Mouse (Mus musculus): ENCODE measurements at regions not wholly inside any gene's neighbourhood (a gene's known extent, or its start where the extent isn't known, plus 50 kb on each side); places are given as distances from the start of the nearest gene placed in this dataset.

DNA sequence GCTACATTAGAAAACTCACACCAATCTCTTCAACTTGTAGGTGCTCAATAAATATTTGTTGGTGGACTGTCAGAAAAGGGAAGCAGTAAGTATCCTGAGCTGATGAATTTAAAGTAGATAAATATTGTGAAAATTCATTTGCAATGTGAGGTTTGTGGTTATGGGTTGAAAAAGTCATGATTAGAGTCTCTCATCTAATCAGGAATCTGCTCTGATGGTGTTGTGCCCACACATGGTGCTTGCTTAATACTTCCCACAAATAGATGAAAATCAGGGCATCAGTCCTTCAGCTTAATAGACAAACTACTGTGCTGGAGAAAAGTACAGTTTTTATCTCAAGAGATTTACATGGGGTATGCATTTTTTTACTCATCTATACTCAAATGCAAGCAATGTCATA is 59.9 kb downstream of the S1pr1 start:
- no peak for ATAC-seq (replicated peaks; ENCODE audit: low FRiP score, poor library complexity, severe bottlenecking)

DNA sequence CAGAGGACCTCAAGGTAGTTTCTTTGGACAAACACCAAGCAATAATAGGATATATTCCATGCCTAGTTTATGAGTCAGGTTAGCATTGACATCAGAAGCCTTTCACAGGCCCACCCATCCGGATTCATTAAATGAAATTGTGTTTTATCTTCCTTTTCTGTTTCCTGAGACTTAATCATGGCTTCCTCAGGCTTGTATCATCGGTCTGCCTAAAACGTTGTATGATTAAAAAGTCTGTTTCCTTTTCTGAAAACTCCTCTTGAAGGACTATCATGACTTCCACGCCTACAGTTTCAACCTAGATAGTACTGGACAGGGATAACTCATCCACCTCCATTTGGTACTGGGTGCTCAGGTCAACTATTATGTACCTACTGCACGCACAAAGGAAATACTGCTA is 62.6 kb downstream of the S1pr1 start:
- ATAC-seq (replicated peaks; ENCODE audit: low FRiP score, poor library complexity, severe bottlenecking): no peak

DNA sequence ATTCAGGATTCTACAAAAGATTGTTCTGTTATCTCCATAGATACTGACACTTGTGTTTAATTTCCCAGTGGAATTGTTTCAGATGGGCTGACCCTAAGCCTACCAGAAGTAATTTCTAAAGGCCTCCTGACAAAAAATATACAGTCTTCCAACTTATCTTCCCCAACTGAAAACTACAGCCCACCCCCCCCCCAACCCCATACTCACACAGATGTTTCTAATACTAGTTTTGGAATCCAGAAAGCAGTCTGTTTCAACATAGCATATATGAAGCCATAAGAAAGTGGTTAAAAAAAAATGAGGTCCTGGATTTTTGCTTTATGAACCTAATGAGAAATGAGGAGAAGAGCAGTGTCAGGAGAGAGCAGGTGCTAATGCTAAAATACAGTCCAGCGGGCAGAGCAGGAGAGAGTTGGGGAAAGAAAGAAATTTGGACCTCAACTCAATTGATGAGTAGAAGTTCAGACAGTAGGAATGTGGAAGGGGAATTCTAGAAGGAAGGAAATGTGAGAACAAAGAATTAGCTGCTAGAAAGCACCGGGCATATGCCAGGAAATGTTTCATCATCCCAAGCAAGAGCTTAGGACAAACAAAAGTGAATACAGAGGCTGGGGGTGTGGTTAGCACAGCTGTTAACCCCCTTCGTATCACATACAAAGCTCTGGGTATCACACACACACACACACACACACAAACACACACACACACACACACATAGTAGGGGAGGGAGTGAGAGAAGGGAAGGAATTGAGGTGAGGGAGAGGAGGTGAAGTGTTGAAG is 65.3 kb downstream of the S1pr1 start:
- ATAC-seq (replicated peaks; ENCODE audit: low FRiP score, poor library complexity, severe bottlenecking): no peak

DNA sequence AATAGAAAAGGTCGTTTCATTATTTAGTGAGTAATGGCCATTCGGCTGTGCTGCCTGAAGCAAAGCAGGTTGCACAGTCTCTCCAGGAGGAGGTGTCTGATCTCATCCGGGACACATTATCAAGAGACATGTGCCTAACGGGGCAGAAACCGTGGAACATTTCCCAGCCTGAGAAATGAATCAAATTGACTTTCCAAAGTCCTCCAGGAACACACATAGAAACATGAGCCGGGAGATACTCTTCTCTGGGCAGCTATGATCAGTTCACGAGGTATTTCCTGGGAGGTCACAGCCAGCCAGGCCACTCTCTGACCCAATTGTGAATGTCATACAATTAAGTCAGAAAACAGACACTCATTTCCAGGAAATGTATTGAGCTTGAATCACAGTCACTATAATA is 67.9 kb downstream of the S1pr1 start:
- ATAC-seq (replicated peaks; ENCODE audit: low FRiP score, poor library complexity, severe bottlenecking): no peak

DNA sequence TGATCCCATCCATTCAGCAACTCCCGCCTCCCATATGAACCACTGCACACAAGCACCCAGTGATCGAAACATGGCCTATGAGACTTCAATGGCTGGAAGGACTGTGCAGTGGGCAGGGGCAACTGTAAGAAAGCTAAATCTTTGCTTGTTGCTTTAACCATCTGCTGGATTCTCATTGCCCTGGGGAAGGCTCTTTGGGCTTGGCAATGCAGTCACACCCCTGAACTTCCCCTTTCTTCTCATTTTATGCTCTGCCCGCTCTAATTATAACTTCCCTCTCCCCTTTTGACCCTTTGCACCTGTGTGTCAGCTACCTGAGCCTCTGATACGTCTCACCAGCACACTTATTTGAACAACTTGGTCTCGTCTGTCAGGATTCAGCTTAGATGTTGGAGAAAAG is 70.6 kb downstream of the S1pr1 start:
- ATAC-seq (replicated peaks; ENCODE audit: low FRiP score, poor library complexity, severe bottlenecking): no peak

DNA sequence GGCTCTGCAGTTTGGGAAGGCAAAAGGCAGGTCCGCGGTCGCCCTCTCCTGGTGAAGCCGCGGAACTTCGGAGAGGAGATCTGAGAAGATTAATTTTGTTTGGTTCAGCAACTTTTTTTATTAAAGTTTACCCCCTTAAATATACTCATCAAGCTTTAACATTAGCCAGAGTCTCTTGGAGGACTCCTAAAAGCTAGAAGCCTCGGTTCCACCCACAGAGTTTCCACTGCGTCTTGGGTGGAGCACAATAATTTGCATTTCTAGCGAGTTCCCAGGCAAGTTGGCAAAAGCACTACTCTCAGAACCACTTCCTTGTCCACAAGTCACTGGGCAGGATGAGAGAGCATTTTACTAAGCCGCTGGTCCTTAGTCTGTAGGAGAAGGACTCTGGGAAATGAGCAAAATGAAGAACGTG is 72.0 kb downstream of the S1pr1 start:
- peak; percentile 85 for ATAC-seq (replicated peaks; ENCODE audit: low FRiP score, poor library complexity, severe bottlenecking)

DNA sequence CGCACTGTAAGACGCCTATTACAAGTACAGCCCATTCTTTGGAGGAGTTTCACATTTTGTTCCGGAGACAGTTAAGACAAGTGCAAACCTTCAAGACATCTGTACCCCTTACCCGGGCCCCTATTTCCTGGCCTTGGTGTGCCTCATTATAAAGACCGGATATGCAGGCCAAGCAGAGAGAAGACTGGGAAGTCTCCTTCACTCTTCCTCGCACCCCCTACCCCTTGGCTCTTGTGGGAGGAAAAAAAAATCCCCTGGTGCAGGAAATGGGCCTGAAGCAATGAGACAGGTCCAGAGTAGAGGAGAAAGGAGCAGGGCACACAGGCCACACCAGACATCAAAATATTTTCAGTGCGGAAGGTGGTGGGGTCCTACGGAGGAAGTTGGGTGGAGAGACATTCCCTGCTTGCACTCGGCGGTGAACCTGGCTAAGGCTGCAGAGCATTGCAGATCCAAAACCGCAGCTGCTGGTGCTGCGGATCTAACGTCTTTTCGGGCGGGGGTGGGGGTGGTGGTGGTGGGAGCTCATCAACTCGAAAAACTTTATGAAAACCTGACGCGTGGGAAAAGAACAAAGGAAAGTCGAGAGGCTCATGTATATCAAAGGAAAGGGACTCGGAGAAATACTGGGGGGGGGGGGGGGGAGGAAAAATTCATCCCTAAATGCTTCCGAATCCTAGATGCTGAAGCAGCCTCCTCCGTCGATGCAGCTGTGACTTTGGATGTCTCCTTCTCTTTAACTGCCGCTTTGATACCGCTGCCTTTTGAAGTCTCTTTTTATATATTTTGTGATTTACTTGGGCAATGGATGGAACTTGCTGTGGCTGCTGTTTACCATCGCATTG is 72.6 kb downstream of the S1pr1 start:
- no peak for ATAC-seq (replicated peaks; ENCODE audit: low FRiP score, poor library complexity, severe bottlenecking)

DNA sequence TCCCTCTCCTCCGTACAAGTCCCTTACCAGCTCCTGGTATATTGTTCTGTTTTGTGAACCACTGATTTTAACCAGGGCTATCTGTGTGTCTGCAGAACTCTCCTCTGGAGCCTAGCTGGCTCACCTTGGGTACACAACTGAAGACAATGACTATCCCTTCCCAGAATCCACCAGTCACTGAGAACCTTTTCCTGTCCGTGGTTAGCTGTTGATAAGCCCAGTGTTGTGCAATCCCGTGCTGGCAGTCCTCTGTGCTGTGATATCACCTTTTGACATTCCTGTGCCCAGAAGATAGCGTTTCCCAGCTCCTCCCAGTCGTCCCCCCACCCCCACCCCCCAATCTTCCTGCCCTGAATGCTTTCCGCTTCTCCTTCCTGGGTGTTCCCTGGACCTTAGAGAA is 73.5 kb downstream of the S1pr1 start:
- ATAC-seq (replicated peaks; ENCODE audit: low FRiP score, poor library complexity, severe bottlenecking): peak; percentile 90

DNA sequence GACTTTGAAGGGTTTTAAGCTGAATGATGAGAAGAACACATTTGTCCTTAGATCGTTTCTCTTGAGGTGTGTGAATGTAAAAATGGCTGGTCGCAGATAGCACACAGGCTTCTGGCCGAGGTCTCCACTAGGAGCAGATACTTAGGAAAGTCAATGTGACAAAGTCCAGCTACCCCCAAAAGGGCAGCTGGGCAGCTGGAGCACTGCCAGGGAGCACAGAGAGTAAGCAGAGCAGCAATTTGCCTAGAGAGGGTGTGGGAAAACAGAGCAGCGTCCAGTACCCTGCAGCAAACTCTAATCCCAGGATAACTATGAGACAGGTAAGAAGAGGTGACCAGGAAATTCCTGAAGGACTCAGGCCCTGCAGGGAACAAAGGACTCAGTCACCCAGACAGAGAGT is 79.4 kb downstream of the S1pr1 start:
- ATAC-seq (replicated peaks; ENCODE audit: low FRiP score, poor library complexity, severe bottlenecking): no peak

DNA sequence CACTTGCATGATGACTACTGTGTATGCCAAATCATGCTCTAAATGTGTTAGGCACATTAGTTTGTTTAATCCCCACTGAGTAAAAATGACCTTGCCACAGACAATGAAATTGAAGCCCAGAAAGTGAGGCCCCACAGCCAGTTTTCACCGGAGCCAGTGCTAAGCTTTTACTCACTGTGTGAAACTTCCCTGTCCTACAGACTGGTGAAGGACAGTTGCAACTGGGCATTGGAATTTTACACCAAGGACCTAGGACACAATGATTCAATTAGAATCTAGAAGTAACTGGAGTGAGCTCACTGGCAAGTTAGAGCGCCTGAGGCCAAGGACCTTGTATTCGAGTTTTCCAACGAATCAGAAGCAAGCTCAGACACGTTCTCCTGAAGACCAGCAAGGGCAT is 79.8 kb downstream of the S1pr1 start:
- no peak for ATAC-seq (replicated peaks; ENCODE audit: low FRiP score, poor library complexity, severe bottlenecking)

DNA sequence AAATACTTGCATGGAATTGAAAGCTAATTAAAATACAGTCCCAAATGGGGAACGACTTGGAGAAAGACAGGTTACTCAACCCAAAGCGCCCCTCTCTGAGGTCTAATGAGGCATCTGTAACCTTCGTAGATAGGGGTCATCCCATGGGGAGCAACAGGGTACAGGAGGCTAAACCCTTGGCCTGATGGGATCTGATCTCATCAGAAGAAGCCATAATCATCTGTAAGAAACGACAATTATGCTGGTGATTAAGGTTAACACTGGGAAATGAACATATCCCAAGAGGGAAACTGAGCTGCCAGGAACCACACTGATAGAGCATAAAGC is 82.5 kb downstream of the S1pr1 start:
- no peak for ATAC-seq (replicated peaks; ENCODE audit: low FRiP score, poor library complexity, severe bottlenecking)

DNA sequence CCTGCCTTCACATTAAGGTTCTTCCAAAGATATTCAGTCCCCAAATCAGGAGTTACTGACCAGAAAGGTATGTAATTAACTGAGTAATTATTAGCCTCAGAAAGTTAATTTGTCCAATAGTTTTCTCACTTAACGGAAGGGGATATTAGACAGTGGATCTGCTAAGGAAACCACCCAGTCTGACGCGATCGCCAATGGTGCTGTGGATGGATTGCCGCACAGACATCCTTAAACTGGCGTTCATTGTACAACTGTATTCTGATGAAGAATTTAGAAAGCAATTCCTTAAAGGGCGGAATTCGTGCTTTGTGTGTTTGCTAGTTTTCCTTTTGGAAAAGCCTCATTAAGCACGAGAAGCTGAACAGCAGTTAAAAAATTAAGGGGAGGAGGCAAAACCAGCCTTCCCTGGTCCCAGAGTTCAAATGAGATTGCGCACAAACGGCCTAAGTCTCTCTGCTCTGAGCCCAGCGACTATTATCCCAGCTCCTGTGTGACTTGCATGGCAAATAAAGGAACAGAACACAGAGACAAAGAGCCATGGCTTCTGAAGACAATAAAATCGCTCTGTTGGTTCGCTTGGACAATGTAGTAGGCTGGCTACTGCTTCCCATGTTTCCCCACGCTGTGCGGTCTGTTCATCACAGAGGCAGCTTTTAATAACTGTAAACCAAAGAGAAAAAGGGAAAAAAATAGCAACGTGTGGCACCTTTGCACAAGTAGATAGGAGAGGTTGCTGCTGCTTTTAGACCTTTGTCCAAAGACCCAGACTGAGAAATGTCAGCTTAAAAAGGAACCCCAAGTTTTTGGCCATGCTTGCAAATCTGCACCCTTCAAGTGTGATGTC is 83.1 kb downstream of the S1pr1 start:
- ATAC-seq (replicated peaks; ENCODE audit: low FRiP score, poor library complexity, severe bottlenecking): no peak

DNA sequence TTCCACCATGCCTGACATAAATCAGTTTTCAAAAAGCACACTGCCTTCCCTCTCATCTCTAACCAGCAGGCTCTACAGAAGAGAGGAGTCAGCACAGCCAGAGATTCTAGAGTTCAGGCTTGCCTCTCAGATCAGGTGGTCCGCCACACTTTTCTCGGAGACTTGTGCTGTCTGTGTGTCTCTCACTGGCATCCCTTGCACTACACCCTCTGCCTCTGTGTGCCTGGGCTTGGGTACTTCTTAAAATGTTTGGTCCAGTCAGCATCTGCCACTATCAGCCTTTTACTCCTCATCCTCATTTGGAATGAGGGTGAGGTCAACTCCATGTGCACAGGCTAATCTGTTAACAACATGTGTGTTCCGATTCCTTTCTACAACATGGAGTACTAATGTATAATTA is 92.0 kb downstream of the S1pr1 start:
- no peak for ATAC-seq (replicated peaks; ENCODE audit: low FRiP score, poor library complexity, severe bottlenecking)

DNA sequence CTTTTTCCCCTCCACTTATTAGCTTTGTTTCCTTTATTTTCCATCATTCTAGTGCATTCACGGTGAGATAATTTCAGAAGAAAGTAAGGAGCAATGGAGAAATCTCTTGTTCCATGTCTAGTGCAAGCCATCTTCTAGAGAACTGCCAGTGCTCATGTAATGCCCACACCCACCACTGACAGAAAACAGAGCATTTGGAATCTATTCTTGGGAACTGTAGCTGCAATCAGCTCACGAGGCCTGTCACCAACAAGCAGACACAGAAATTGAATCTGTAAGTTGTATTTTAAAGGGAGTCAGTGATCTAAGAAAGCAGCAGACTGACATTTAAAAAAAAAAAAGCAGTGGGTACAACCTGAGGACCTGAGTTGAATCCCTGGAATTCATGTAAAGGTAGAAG is 92.6 kb downstream of the S1pr1 start:
- no peak for ATAC-seq (replicated peaks; ENCODE audit: low FRiP score, poor library complexity, severe bottlenecking)

DNA sequence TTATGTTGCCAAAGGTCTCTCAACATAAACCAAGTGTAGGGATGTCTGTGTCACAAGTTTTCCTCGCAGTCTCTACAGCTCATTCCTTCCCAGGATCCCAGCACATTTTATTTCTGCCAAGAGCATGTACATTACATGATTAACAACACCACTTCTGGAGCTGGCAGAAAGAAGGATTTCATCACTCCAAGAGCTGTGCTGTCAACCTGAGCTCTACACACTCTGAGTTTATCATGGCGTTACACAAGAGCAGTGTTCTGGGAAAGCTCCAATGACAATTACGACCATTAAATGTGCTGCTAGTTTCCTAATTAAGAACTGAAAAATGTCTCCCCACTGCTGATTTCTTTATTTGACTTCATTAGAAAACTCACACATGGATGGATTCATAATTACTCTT is 94.9 kb downstream of the S1pr1 start:
- no peak for ATAC-seq (replicated peaks; ENCODE audit: low FRiP score, poor library complexity, severe bottlenecking)

DNA sequence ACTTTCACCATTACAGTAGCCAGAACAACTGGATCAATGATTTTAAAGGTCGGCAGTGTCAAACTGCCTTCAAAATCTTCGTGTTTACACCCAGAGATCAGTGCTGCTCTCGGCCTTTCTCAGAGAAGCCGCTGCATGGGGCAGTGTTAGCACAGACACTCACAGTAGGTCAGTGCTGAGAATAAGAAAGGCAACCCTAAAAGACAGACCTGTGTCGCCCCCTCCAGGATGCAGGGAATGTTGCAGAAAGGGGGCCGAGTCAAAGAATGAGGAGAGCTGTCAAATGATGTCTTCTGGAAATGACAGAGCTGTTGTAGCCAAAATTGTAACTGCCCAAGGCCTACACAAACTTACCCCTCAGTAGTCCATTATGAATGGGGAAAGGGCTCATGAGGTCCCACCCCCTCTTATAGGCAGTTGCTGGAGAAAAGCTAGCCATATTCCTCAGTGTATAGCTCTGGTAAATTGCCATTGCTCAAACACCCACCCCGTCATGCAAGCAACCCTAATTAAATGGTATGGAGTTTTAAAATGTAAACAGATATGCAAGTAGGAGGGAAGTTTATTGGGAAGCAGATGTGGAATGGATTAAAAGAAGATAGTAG is 98.8 kb downstream of the S1pr1 start:
- ATAC-seq (replicated peaks; ENCODE audit: low FRiP score, poor library complexity, severe bottlenecking): no peak

DNA sequence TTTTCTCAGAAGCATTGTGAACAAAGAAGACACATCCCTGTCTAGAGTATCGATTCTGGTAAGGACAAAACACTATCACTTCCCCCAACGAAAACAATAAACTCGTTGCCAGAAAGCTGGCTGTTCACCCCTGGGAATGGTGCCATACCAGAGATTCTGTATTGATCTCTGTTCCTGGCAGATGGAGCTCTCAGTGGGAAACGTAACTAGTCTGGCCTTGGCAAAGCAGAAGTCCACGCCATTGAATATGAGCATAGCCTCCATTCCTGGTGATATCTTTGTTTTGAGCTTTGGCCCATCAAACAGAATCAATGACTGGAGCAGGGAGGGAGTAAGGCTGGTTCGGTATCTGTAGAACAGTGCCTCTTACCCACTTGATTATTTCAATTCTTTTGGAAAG is 102.0 kb downstream of the S1pr1 start:
- no peak for ATAC-seq (replicated peaks; ENCODE audit: low FRiP score, poor library complexity, severe bottlenecking)

DNA sequence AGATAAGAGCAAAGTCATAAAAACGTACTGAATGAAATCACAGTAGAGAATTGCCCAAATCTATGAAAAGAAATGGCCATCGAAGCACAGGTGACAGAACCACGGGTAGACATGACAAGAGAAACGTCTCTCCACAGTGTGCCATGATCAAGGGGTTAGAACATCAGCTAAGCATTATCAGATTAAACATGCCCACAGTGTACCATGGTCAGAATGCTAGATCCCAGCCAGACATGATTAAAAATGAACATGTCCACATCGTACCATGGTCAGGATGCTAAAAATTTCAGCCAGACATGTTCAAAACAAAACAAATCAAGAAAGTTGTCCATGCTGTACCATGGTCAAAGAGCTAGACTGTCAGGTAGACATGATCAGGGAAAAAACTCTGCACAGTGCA is 106.8 kb downstream of the S1pr1 start:
- no peak for ATAC-seq (replicated peaks; ENCODE audit: low FRiP score, poor library complexity, severe bottlenecking)

DNA sequence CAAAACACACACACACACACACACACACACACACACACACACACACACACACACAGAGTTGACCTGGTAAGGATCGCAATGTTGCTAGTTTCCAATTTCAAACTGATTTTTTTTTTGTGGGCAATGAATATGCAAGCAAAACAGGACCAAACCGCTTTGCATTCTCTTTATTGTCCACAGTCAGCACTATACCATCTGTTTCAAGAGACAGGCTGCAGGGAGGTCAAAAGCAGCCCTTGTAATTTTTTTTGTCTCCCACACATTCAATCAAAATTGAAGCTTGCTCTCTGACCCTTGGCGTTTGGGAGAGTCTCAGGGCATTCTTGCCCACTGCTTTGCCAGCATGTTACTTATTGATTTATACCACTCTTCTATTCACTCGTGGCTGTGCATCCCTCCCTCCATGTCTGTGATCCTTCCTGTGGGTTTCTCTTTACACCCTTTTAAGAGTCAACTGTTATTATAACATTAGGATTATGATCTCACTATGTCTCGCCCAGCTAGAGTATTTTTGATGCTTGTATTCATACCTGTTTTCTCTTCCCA is 110.1 kb downstream of the S1pr1 start:
- ATAC-seq (replicated peaks; ENCODE audit: low FRiP score, poor library complexity, severe bottlenecking): no peak

DNA sequence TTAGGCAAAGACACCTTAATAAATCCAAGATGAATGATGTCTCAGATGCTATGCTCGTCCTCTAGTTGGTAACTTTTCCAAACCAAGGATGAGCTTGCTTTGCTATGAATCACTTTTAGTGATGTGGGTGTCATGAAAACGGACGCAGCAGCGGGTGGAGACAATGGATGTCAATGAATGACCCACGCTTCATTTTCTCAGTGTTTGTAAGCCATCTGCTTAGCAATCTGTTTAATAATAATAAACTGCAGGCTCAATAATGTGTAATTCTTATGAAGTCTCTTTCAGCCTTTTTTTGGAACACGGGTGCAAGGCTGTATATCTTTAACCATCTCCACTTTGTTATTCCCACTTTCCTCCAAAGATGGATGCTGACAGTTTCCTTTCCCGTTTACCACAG is 110.6 kb downstream of the S1pr1 start:
- ATAC-seq (replicated peaks; ENCODE audit: low FRiP score, poor library complexity, severe bottlenecking): no peak
